Mouse (Mus musculus) NIH3T3 (cell line): ENCODE results near the gene Ptpre.
"Not testable (repeated sequence)": the region's sequence is repeated elsewhere in the genome, so short reads cannot be mapped to it uniquely, and the experiment has no call there.

Experiments
- DNase-seq: peaks from one replicate; pipeline ENCODE4 v3.0.0-alpha.2; 2012; ENCODE audit warnings: low read depth

The Ptpre gene

GRCm38 (mm10) chr7:135605002-135605803 lies 67.9 kb downstream of the Ptpre start:
- DNase-seq, result peak; percentile 79

GRCm38 (mm10) chr7:135605804-135606072 lies 68.5 kb downstream of the Ptpre start:
- DNase-seq, result no peak

DNA sequence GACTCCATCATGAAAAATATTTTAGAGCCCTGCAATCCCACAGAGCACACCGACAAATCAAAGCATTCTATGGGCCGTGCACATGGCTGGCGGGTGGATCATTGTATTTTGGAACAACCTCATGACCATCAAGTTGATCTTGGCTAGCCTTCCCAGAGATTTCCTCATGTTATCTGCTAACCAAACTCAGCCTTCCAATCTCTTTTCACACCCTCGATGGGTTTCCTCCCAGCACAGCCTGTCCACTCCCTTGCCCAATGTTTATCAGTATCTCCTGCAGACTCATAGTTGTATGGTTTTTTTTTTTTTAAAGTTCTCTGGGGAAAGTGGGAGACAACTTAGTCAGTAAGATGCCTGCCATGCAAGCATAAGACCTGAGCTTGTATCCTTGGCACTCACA lies 70.9 kb downstream of the Ptpre start:
- peak; percentile 36 for DNase-seq

GRCm38 (mm10) chr7:135609028-135609427 lies 71.7 kb downstream of the Ptpre start:
- DNase-seq, result no peak

DNA sequence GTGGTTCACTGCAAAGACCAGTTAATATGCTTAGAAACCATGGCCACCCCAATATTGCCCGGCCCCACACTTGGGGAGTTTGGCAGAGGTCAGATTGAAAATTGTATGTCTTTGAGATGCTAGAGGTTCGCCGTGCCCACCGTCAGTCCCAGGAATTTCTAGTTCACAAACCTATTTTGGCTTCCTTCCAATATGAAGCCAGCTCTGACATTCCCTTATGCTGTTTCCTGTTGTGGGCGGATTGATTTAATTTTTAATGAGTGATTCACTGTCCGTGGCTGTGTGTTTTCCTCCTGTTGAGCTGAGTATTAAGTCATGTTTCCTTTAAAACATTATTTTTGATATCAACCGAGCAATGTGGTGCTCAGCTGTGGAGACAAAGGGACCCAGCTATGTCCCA lies 72.4 kb downstream of the Ptpre start:
- DNase-seq, result peak; percentile 52

DNA sequence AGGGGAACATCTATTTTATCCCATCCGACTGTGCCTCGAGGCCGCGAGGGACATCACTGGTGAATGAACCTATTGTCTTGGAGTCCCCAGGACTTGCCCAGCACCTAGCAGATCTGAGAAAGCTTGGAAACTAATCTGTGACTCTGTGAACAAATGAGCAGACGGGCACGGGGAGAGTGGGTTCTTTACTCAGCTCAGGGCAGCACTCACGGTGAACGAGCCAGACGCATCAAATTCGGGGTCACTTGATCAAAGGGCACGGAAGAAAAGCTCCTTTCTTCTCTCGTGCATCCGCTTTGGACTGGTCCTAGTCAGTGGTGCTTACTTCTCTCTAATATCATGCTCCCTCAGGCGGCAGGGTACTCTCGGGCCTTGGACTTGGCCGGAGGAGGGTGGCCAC lies 75.0 kb downstream of the Ptpre start:
- DNase-seq, result no peak

DNA sequence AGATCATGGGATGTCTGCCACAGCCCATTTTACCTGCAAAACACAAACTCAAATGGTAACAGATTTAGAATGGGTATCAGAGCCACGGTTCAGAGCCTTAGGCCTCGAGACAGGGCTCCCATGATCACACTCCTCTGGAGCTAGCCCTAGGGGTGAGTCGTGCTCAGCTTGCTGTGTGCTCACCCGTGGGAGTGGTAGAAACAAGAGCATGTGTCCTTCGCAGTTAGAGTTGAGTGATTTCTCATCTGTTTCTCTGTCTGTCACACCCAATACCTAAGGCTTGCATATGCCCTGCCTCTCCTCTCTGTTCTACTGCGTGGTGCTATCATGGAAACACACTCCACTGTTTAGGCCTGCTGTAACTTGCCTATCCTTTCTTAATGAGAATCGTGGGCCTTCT lies 75.5 kb downstream of the Ptpre start:
- DNase-seq, result peak; percentile 51

- DNase-seq, result no peak
Observed at GRCm38 (mm10) chr7:135613380-135613779, 76.1 kb downstream of the Ptpre start.

DNA sequence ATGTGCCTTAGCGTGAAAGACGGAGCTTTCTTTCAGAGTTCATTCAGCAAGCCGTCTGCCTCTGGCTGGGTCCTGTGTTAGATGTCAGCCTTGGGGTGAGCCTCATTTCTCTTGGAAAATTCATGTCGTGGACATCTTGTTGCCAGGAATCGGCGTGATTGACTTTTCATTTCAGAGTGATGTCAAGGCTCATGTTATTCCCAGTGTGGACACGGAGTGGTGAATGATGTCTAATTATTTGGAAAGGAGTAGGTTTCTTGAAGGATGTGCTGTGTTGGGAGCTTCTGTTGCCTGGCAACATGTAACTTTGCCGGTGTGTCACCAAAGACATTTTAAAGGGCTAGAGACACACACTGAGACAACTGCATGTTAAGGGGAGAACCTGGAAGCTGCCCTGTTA lies 77.6 kb downstream of the Ptpre start:
- DNase-seq, result no peak

- not testable (repeated sequence) for DNase-seq
Observed at GRCm38 (mm10) chr7:135616479-135616878, 79.2 kb downstream of the Ptpre start.

GRCm38 (mm10) chr7:135617776-135618175 lies 80.5 kb downstream of the Ptpre start:
- DNase-seq, result no peak

DNA sequence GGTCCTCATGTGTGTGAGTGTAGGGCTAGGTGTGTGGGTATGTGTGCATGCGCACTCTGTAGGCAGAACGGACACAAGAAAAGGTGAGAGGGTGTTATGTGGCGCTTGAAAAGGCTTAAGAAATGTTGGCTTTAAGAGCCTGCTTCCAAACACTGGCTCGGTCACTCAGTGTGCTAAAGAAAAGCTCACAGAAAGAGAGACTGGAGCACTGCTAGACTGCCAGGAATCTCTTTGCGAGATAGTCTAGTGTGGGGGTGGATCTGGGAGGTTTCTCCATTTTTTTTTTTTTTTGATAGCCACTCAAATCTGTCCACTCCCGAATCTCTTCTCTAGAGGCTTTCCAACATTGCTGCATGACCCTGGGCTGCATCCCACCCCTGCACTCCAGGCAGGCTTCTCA lies 84.4 kb downstream of the Ptpre start:
- no peak for DNase-seq

DNA sequence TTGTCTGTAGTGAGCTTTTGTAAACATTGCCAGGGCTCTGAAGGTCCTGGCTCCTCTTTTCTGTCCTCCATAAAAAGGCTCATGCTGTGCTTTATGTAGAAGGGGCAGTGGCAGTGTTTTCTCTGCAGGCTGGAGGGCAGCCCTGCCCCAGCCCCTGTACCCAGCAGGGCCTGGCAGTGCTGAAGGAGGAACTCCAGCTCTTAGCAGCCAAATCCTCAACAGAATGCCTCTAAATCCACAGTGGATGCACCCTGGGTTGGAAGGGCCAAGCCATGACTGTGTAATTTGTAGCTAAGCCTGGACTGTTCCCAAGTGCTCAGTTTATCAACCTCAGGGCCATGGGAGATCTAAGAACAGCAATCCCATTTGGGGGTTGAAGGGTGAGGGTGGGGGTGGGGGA lies 85.0 kb downstream of the Ptpre start:
- DNase-seq, result no peak

DNA sequence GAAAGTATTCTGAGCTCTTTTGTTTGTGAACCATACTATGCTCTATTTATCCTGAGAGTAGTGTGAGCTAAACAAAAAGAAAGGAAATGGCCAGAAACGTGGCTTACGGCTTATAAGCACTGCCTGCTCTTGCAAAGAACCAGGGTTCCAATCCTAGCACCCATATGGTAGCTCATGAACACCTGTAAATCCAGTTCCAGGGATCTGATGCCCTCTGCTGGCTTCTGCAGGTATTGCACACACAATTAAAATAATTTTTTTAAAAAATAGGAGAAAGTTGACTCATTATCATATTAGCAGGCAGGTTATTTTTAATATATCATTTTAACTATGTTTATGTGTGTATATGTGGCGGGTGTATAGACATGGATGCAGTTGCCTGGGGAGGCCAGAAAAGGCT lies 87.6 kb downstream of the Ptpre start:
- DNase-seq, result peak; percentile 27

DNA sequence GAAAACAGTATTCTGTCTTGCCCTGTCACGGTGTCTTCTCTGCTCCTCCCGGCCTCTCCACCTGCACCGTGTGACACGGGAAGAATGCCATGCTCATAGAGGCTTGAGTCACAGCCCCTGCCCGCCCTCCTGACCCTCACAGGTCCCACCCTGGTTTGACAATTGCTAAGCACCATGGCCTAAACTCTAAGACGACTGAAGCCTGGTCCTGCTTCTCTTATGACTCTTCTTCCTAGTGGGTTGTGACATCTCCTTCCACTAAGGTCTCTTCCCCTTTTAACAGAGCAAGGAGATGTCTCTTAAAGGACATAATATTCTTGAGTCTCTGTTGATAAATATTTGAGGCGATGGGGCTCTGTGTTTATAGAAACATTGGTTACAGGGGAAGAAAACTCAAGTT lies 91.1 kb downstream of the Ptpre start:
- no peak for DNase-seq

GRCm38 (mm10) chr7:135629019-135629418 lies 91.7 kb downstream of the Ptpre start:
- DNase-seq, result no peak

DNA sequence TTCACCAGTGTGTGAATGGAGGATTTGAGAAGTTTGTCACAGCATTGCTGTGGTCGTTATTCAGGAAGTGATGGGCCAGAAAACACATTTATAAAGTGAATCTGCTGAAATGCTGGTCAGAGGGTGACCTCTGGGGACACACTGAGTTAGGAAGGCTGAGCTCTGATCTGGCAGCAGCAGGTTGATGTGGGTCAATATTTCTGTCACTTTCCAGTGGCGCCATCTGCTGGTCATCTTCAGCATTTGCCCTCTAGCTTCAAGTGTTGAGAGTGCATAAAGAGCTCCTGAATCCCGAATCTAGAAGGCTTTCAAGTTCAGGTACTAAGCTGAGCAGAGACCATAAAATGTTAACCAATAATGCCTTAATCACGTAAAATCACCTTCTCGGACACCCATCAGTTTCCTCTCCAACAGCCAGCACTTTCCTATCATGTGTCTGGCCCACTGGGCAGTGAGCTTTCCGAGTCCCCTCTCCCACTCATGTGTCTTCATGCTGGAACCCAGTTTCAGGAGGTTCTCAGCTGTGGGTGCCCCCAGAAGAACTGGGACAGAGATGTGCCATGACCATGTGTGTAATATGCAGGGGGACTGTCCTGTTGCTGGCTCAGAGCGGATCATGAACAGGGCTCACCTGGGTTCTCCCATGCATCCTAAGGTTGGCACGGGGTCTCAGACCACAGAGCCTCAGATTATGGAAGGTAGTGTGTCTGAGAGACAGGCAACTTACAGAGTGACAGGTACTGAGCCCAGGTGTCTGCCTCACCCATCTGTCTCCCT lies 94.7 kb downstream of the Ptpre start:
- peak; percentile 87 for DNase-seq

GRCm38 (mm10) chr7:135632716-135633258 lies 95.5 kb downstream of the Ptpre start:
- DNase-seq, result no peak

- no peak for DNase-seq
Observed at GRCm38 (mm10) chr7:135634851-135635624, 97.8 kb downstream of the Ptpre start.

DNA sequence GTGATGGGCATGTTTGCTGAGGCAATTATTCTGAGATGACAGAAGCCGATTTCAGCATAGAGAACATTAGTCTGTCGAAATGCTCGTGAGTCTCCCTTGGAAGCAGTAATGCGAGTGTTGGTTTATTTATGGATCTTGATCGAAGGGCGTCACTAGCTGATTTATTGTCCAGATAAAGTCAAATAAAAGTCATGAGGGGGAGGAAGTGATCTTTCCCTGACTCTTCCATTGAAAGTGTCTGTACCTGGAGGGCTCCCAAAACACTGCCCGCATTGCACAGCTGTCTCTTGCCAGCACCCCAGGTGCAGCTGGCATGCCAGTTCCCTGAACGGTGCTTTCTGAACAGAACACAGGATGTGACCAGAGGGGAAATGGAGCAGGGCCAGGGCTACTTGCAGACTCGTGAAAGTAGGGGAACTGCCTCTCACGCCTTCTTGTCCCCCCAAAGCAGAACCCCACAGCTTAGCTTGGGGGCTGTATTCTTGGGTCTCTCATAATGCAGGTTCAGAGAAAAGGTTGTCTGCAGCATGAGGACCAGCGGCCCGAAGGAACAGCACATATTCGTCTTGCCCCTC lies 100.2 kb downstream of the Ptpre start:
- DNase-seq, result no peak

DNA sequence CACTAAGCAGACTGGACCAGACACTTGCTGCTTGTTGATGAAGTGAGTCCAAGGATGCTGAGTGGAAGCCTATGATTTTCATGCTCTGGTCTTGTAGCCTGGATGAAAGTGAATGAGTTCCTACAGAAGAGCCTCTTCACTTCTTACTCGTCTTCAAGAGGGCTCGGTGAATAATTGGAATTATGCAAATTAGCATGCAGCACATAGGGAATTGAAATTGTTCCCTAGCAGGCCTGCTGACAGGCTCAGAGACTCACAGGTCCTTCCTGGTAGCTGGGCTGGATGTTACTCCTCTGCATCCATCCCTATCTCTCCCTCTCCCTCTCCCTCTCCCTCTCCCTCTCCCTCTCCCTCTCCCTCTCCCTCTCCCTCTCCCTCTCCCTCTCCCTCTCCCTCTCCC lies 102.1 kb downstream of the Ptpre start:
- no peak for DNase-seq
